Mouse (Mus musculus) kidney, postnatal 14 days (tissue): ENCODE data around the gene Pole2.

Source experiments
- DNase-seq: peaks from one replicate; pipeline ENCODE4 v3.0.0; 2022; ENCODE audit warnings: mixed read lengths

Gene Pole2

DNA sequence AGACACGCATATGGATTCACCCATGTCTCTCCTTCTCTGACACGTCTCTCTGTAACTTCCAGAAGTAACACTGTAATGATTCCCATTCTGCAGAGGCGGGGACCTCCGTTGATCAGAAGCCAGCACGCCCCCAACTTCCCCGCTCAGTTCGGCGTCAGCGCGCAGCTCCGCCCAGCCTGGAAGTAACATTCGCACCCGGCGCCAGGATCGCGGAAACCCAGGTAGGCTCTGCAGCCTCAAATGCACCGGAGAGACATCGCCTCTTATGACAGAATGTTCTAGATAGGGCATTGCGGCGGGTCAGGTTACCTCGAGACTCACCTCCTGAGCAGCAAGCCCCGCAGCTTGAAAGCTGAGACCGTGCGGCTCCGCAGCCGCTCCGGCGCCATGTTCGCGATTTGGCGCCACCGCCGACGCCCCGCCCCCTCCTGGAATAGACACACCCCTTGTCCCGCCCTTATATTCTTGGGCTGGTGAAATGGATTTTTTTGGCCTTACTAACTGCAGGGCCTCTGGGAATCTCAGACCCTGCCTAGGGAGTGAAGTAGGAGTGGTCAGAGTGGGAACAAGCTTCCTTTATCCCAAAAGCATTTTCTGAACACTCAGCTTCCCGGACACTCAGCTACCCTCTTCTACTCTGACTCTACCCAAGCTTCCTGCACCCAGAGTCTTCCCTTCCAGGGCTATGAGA lies at the start of gene Pole2:
Gene Pole2 (minus strand): TSS at position 420 of the 691 bp plus-strand sequence.
- peak; percentile 92 for DNase-seq

- no peak for DNase-seq
Measured at GRCm38 (mm10) chr12:69268956-69269355, 41.0 kb upstream of the Pole2 start.

GRCm38 (mm10) chr12:69267956-69268632 lies 40.1 kb upstream of the Pole2 start:
- no peak for DNase-seq

DNA sequence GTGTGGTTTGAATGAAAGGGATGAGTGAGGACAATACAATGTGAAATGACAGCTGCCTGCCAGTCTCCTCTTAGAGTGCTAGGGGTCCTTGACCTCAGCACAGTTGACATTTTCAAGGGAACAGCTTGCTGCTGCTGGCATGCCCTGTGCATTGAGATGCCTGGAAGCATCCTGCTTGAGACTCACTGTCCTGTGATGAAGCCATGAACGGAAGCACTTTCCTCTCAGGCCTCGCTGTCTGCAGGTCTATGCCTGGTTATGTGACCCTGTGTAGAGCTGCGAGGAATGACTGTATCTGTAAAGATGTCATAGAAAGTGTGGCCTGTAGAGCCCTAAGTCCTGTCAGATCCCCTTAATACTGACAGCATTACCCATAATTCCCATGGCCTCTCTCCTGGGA lies 37.0 kb upstream of the Pole2 start:
- no peak for DNase-seq

- no peak for DNase-seq
Measured at GRCm38 (mm10) chr12:69262251-69262650, 34.3 kb upstream of the Pole2 start.

GRCm38 (mm10) chr12:69257836-69258235 lies 29.8 kb upstream of the Pole2 start:
- DNase-seq: no peak

- DNase-seq: no peak
Measured at GRCm38 (mm10) chr12:69253806-69254205, 25.8 kb upstream of the Pole2 start.

- DNase-seq: no peak
Measured at GRCm38 (mm10) chr12:69250756-69251155, 22.8 kb upstream of the Pole2 start.

GRCm38 (mm10) chr12:69249766-69250165 lies 21.8 kb upstream of the Pole2 start:
- DNase-seq: no peak

- peak; percentile 80 for DNase-seq
Measured at GRCm38 (mm10) chr12:69241771-69242431, 13.9 kb upstream of the Pole2 start.

- no peak for DNase-seq
Measured at GRCm38 (mm10) chr12:69241405-69241770, 13.4 kb upstream of the Pole2 start.

- no peak for DNase-seq
Measured at GRCm38 (mm10) chr12:69240876-69241275, 12.9 kb upstream of the Pole2 start, which contains the start of gene Klhdc1. Gene Klhdc1, plus strand, starts transcription at chr12:69241176.

GRCm38 (mm10) chr12:69238284-69238683 lies 10.3 kb upstream of the Pole2 start:
- DNase-seq: peak; percentile 20

GRCm38 (mm10) chr12:69235782-69236181 lies 7.8 kb upstream of the Pole2 start:
- DNase-seq: no peak

GRCm38 (mm10) chr12:69229251-69229650 lies 1.3 kb upstream of the Pole2 start:
- DNase-seq: no peak

- DNase-seq: peak; percentile 24
Measured at GRCm38 (mm10) chr12:69220613-69221277, 7.2 kb downstream of the Pole2 start.

DNA sequence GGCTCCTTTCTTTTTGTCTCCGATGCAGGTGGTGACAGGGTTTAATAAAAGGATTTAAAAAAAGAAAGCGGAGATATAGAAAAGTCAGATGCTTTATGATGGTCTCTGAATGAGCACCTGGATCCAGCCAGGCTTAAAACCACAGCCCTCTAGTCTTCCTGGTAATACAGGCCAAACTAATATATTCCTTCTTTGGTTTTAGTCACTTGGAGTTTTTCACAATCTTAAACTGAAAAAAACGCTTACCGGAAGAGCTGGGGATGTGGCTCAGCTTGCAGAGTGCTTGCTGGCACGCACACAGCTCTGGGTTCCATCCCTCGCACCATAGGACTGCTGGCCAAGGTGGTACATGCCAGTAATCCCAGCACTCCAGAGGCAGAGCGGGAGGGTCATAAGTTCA lies 11.4 kb downstream of the Pole2 start:
- no peak for DNase-seq

GRCm38 (mm10) chr12:69215000-69215785 lies 12.8 kb downstream of the Pole2 start:
- no peak for DNase-seq

DNA sequence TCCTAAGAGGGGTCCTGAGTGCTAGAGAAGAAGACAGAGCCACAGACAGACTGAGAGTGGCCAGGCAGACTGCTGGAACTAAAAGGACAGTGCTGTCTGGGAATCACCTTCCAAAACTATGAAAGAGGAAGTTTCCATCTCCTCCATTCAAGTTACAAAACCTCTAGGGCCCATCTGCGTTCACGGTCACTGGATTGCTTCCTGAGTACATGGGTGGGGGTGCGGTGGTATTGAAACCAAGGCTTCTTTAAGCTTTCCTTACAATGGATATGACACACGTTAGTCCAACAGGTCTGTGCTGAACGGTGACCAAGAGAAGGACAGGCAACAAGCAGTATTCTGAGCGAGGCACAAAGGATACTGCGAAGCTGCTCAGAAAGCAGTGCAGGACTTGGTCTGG lies 13.6 kb downstream of the Pole2 start:
- DNase-seq: no peak

DNA sequence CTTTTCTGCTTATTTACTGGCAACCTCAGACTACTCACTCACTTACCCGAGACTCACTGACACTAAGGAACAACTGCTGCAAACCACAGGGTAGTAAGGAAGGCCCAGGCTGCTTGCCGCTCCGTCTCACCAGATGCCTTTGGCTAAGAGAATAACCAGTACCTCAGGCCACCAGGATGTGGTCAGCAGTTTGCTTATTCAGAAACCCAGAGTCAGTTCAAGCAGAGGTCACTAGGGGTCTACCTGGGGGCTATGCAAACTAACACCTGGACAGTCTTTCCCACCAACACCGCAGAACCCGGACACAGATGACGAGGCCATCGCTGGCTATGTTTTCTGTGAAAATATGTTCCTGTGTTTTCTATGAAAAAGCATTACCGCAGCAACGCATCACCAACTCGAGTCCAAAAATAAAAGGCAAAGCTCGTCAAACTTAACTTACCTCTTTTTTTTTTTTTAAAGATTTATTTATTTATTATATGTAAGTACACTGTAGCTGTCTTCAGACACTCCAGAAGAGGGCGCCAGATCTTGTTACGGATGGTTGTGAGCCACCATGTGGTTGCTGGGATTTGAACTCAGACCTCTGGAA lies 14.7 kb downstream of the Pole2 start:
- DNase-seq: no peak

GRCm38 (mm10) chr12:69211057-69211456 lies 16.9 kb downstream of the Pole2 start:
- DNase-seq: no peak
